ENCODE assay signal across 28 mouse cellular contexts in genomic region chr11:53626802-53627373, GRCm38 (mm10). TPM values are rescaled to one million over a fixed set of nuclear protein-coding genes. Genes with fewer than 3 reads are reported as not detected.
DNase-seq lines count a peak whose midpoint lies in the region; ATAC-seq lines count a peak whose summit lies in the region.
"Had no signal": no experiment of that assay in that cellular context is flagged by ENCODE, and none has a peak within 500 bp of the region (broad histone marks: within the 10 kb centered on the region; RNA-seq: fewer than 3 reads in every experiment).

No protein-coding gene starts in this region.

- 78% methylated on average over 17 of the region's 17 CpGs for whole genome bisulfite sequencing in forebrain, embryonic 10.5 days
- WGBS in forebrain, embryonic 11.5 days, result 74% methylated on average over 17 of the region's 17 CpGs
- WGBS in midbrain, embryonic 13.5 days, result 72% methylated on average over 17 of the region's 17 CpGs
- WGBS in midbrain, embryonic 15.5 days, result 65% methylated on average over 17 of the region's 17 CpGs

- no peak overlapping the region for H3K9ac ChIP-seq in forebrain, embryonic 11.5 days (ENCODE audit: low read length)
- no peak overlapping the region for H3K9ac ChIP-seq in midbrain, embryonic 13.5 days (replicated peaks)
- H3K9ac ChIP-seq in midbrain, embryonic 15.5 days, result no peak overlapping the region
- H3K9ac ChIP-seq: forebrain, embryonic 15.5 days had no signal

- no peaks in the 10 kb centered on the region for H3K27me3 ChIP-seq in forebrain, embryonic 10.5 days (ENCODE audit: poor library complexity, severe bottlenecking)
- H3K27me3 ChIP-seq in forebrain, embryonic 11.5 days (ENCODE audit: control insufficient read depth, insufficient read depth, low read length), result no peaks in the 10 kb centered on the region
- H3K27me3 ChIP-seq in midbrain, embryonic 13.5 days, result no peaks in the 10 kb centered on the region
- no peaks in the 10 kb centered on the region for H3K27me3 ChIP-seq in midbrain, embryonic 15.5 days (replicated peaks)
- H3K27me3 ChIP-seq: forebrain, embryonic 15.5 days had no signal

- 0 out of 2 replicates have a peak overlapping the region, but pooled peaks have one; percentile 1 for H3K27ac ChIP-seq in forebrain, embryonic 10.5 days
- no peak overlapping the region for H3K27ac ChIP-seq in forebrain, embryonic 11.5 days (ENCODE audit: low read depth, low read length)
- H3K27ac ChIP-seq in midbrain, embryonic 13.5 days, result no peak overlapping the region
- no peak overlapping the region for H3K27ac ChIP-seq in midbrain, embryonic 15.5 days
- H3K27ac ChIP-seq: forebrain, embryonic 15.5 days; heart, embryonic 10.5 days; midbrain, embryonic 10.5 days had no signal

- no peak for DNase-seq in forebrain, embryonic 10.5 days (ENCODE audit: extremely low spot score, low spot score)
- DNase-seq in forebrain, embryonic 11.5 days (ENCODE audit: low spot score), result no peak
- peak; percentile 44 for DNase-seq in induced T-regulatory cell, adult 2 months (ENCODE audit: low read depth)
- no peak for DNase-seq in frontal cortex, postnatal 10 days (ENCODE audit: low spot score in 2 of 2)
- no peak for DNase-seq in kidney, adult 8-10 months
- DNase-seq: adrenal gland, adult 8-10 months; cerebellum, adult 11-12 months; cerebellum, postnatal 25 days; embryo, embryonic 11 days; gastrocnemius, postnatal 36 days; kidney, adult 18-20 months; kidney, postnatal 14 days; lung, adult 2 months; lung, postnatal 36 days; thymus, postnatal 14 days had no signal

- ATAC-seq in forebrain, embryonic 11.5 days (replicated peaks; ENCODE audit: low FRiP score), result no peak
- 0 out of 2 replicates have a peak, but pooled peaks have one; percentile 34 for ATAC-seq in midbrain, embryonic 13.5 days
- no peak for ATAC-seq in midbrain, embryonic 15.5 days (replicated peaks)
- peak; percentile 42 for ATAC-seq in megakaryocyte progenitor cell, adult 5-6 weeks (replicated peaks; ENCODE audit: poor library complexity)
- ATAC-seq: forebrain, embryonic 15.5 days; hindbrain, embryonic 16.5 days had no signal

- no peak overlapping the region for H3K4me2 ChIP-seq in forebrain, embryonic 11.5 days (ENCODE audit: low read depth, low read length, severe bottlenecking)
- H3K4me2 ChIP-seq in midbrain, embryonic 13.5 days (replicated peaks), result no peak overlapping the region
- no peak overlapping the region for H3K4me2 ChIP-seq in midbrain, embryonic 15.5 days
- H3K4me2 ChIP-seq: forebrain, embryonic 15.5 days had no signal

- no peak overlapping the region for H3K4me3 ChIP-seq in forebrain, embryonic 10.5 days
- no peak overlapping the region for H3K4me3 ChIP-seq in forebrain, embryonic 11.5 days (ENCODE audit: low read depth, low read length)
- no peak overlapping the region for H3K4me3 ChIP-seq in midbrain, embryonic 13.5 days (replicated peaks)
- H3K4me3 ChIP-seq in midbrain, embryonic 15.5 days, result no peak overlapping the region
- H3K4me3 ChIP-seq: forebrain, embryonic 15.5 days; heart, embryonic 10.5 days; midbrain, embryonic 10.5 days had no signal

- no peaks in the 10 kb centered on the region for H3K36me3 ChIP-seq in forebrain, embryonic 10.5 days (replicated peaks)
- H3K36me3 ChIP-seq in forebrain, embryonic 11.5 days (ENCODE audit: control insufficient read depth, insufficient read depth, low read length), result no peaks in the 10 kb centered on the region
- H3K36me3 ChIP-seq in midbrain, embryonic 13.5 days, result no peaks in the 10 kb centered on the region
- H3K36me3 ChIP-seq in midbrain, embryonic 15.5 days (replicated peaks), result no peaks in the 10 kb centered on the region
- H3K36me3 ChIP-seq: forebrain, embryonic 15.5 days; heart, embryonic 10.5 days; midbrain, embryonic 10.5 days had no signal

- peaks cover 14% of the 10 kb centered on the region for H3K4me1 ChIP-seq in forebrain, embryonic 10.5 days
- H3K4me1 ChIP-seq in forebrain, embryonic 11.5 days (replicated peaks; ENCODE audit: control insufficient read depth, insufficient read depth, low read length), result no peaks in the 10 kb centered on the region; the same call in 1 of the 2 replicates
- H3K4me1 ChIP-seq in midbrain, embryonic 13.5 days (replicated peaks), result no peaks in the 10 kb centered on the region
- no peaks in the 10 kb centered on the region for H3K4me1 ChIP-seq in midbrain, embryonic 15.5 days
- H3K4me1 ChIP-seq: forebrain, embryonic 15.5 days had no signal

- no peaks in the 10 kb centered on the region for H3K9me3 ChIP-seq in forebrain, embryonic 10.5 days
- no peaks in the 10 kb centered on the region for H3K9me3 ChIP-seq in forebrain, embryonic 11.5 days (ENCODE audit: control insufficient read depth, low read length)
- H3K9me3 ChIP-seq in midbrain, embryonic 13.5 days, result 0 out of 2 replicates have a peak, but pooled peaks cover 3% of the 10 kb centered on the region
- no peaks in the 10 kb centered on the region for H3K9me3 ChIP-seq in midbrain, embryonic 15.5 days
- H3K9me3 ChIP-seq: forebrain, embryonic 15.5 days; heart, embryonic 10.5 days; midbrain, embryonic 10.5 days had no signal

RNA-seq across cellular contexts. Expression of gene Il13, which starts 7.6 kb away (rescaled TPM):
- not detected in 2 replicates for polyA plus RNA-seq in forebrain, embryonic 10.5 days (2016; fragmentation: Nextera tagmentation; extraction: Ambion mirVana)
- polyA plus RNA-seq in forebrain, embryonic 11.5 days (2014; fragmentation: Nextera tagmentation; extraction: Ambion mirVana), result not detected in 2 replicates
- not detected in 2 replicates for polyA plus RNA-seq in midbrain, embryonic 13.5 days (2015; fragmentation: Nextera tagmentation; extraction: Ambion mirVana)
- polyA plus RNA-seq in midbrain, embryonic 15.5 days (2015; fragmentation: Nextera tagmentation; extraction: Ambion mirVana), result not detected in 2 replicates
- not detected in 2 replicates for total RNA-seq in megakaryocyte progenitor cell, adult 5-6 weeks (2015)
- total RNA-seq in megakaryocyte progenitor cell, adult 5-6 weeks (2017), result not detected in 2 replicates
- total RNA-seq: adrenal gland, adult 8-10 months; gastrocnemius, postnatal 36 days; heart, postnatal 25 days; layer of hippocampus, adult 8-10 months; left cerebral cortex, adult 18-20 months; left cerebral cortex, postnatal 36 days had no signal
- polyA plus RNA-seq: forebrain, embryonic 15.5 days; heart, embryonic 10.5 days; hindbrain, embryonic 16.5 days; lung, adult 2 months; midbrain, embryonic 10.5 days; neural tube, embryonic 11.5 days had no signal

RNA-seq across cellular contexts. Expression of gene Il4, which starts 8.4 kb away (rescaled TPM):
- polyA plus RNA-seq in forebrain, embryonic 10.5 days (2016; fragmentation: Nextera tagmentation; extraction: Ambion mirVana), result 0.77 and 0.96 TPM in 2 replicates
- 1.9 and 2.4 TPM in 2 replicates for polyA plus RNA-seq in forebrain, embryonic 11.5 days (2014; fragmentation: Nextera tagmentation; extraction: Ambion mirVana)
- 2.8 and 4.2 TPM in 2 replicates for polyA plus RNA-seq in midbrain, embryonic 13.5 days (2015; fragmentation: Nextera tagmentation; extraction: Ambion mirVana)
- 5.3 and 5.6 TPM in 2 replicates for polyA plus RNA-seq in midbrain, embryonic 15.5 days (2015; fragmentation: Nextera tagmentation; extraction: Ambion mirVana)
- total RNA-seq in megakaryocyte progenitor cell, adult 5-6 weeks (2015), result not detected in 2 replicates
- total RNA-seq in megakaryocyte progenitor cell, adult 5-6 weeks (2017), result not detected in 2 replicates
- total RNA-seq: adrenal gland, adult 8-10 months; gastrocnemius, postnatal 36 days; heart, postnatal 25 days; layer of hippocampus, adult 8-10 months; left cerebral cortex, adult 18-20 months; left cerebral cortex, postnatal 36 days had no signal
- polyA plus RNA-seq: lung, adult 2 months; small intestine, adult 2 months had no signal

RNA-seq across cellular contexts. Expression of gene Kif3a, which starts 59.7 kb away (rescaled TPM):
- polyA plus RNA-seq in forebrain, embryonic 10.5 days (2016; fragmentation: Nextera tagmentation; extraction: Ambion mirVana), result 78.4 and 82.2 TPM in 2 replicates
- polyA plus RNA-seq in forebrain, embryonic 11.5 days (2014; fragmentation: Nextera tagmentation; extraction: Ambion mirVana), result 78.6 and 85.6 TPM in 2 replicates
- polyA plus RNA-seq in midbrain, embryonic 13.5 days (2015; fragmentation: Nextera tagmentation; extraction: Ambion mirVana), result 232 and 283 TPM in 2 replicates
- 345 and 349 TPM in 2 replicates for polyA plus RNA-seq in midbrain, embryonic 15.5 days (2015; fragmentation: Nextera tagmentation; extraction: Ambion mirVana)
- 3.9 TPM in 2 replicates for total RNA-seq in megakaryocyte progenitor cell, adult 5-6 weeks (2015)
- 6.2 and 9.1 TPM in 2 replicates for total RNA-seq in megakaryocyte progenitor cell, adult 5-6 weeks (2017)

Comparison
In these comparisons a context has a peak if more than half of its experiments do, and no peak if none do; other contexts are left out.
1. ATAC-seq: peak in midbrain, embryonic 13.5 days (single experiment) and megakaryocyte progenitor cell, adult 5-6 weeks (single experiment); none in forebrain, embryonic 11.5 days (single experiment) and midbrain, embryonic 15.5 days (single experiment).